ENCODE assay signal across 24 mouse cellular contexts in the genomic region with DNA sequence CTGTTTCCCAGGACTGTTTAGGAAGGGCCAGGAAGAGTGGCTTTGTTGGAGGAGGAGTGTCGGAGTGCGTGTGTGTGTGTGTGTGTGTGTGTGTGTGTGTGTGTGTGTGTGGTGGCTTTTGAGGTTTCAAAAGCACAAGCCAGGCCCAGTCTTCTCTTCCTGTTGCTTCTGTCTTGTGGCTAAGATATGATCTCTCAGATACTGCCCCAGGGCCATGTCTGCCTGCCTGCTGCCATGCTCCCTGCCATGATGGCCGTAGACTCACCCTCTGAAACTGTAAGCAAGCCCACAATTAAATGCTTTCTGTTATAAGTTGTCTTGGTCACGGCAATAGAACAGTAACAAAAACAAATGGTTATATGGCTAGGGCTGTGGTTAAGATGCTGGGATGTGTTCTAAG. TPM values are rescaled to one million over a fixed set of nuclear protein-coding genes. Genes with fewer than 3 reads are reported as not detected.
DNase-seq lines count a peak whose midpoint lies in the region; ATAC-seq and TF ChIP-seq lines count a peak whose summit lies in the region.
"Had no signal": no experiment of that assay in that cellular context is flagged by ENCODE, and none has a peak within 500 bp of the region (broad histone marks: within the 10 kb centered on the region; RNA-seq: fewer than 3 reads in every experiment).

No protein-coding gene starts in this region.

- H3K4me3 ChIP-seq in MEL (ENCODE audit: control insufficient read depth in 1 of 2, insufficient read depth in 1 of 2, low read depth in 2 of 2, low read length in 2 of 2) = no peak overlapping the region
- no peak overlapping the region for H3K4me3 ChIP-seq in midbrain, embryonic 15.5 days
- no peak overlapping the region for H3K4me3 ChIP-seq in forebrain, embryonic 11.5 days (ENCODE audit: low read depth, low read length)
- H3K4me3 ChIP-seq: embryonic facial prominence, embryonic 10.5 days; embryonic facial prominence, embryonic 12.5 days; forebrain, embryonic 12.5 days had no signal

- WGBS in midbrain, embryonic 15.5 days = 91% methylated on average over 4 of the region's 4 CpGs
- 83% methylated on average over 4 of the region's 4 CpGs for WGBS in forebrain, embryonic 11.5 days

- no peak for ATAC-seq in midbrain, embryonic 15.5 days (replicated peaks)
- no peak for ATAC-seq in forebrain, embryonic 11.5 days (replicated peaks; ENCODE audit: low FRiP score)
- no peak for ATAC-seq in granulocyte monocyte progenitor cell, adult 5-6 weeks (replicated peaks; ENCODE audit: poor library complexity, severe bottlenecking)
- ATAC-seq: activated CD4-positive, CD25-positive, alpha-beta regulatory T cell, adult 4 months; CD4-positive, CD25-positive, alpha-beta regulatory T cell, adult 4 months; forebrain, embryonic 14.5 days; forebrain, embryonic 16.5 days had no signal

- peaks cover 0 to 3% of the 10 kb centered on the region in 2 experiments; a peak in 1 of 4 replicates for H3K4me1 ChIP-seq in MEL (ENCODE audit: control insufficient read depth in 1 of 2, insufficient read depth in 2 of 2, low read length in 2 of 2)
- no peaks in the 10 kb centered on the region for H3K4me1 ChIP-seq in midbrain, embryonic 15.5 days
- H3K4me1 ChIP-seq in forebrain, embryonic 11.5 days (replicated peaks; ENCODE audit: control insufficient read depth, insufficient read depth, low read length) = no peaks in the 10 kb centered on the region
- H3K4me1 ChIP-seq: embryonic facial prominence, embryonic 10.5 days; embryonic facial prominence, embryonic 12.5 days; forebrain, embryonic 12.5 days had no signal

- no peak for TF ChIP-seq EP300 in MEL (IDR thresholded peaks at IDR 0.05; ENCODE audit: low read depth in 1 of 2, low read length in 2 of 2)

- no peak overlapping the region for H3K9ac ChIP-seq in MEL (ENCODE audit: control insufficient read depth, low read depth, low read length, poor library complexity, severe bottlenecking)
- no peak overlapping the region for H3K9ac ChIP-seq in midbrain, embryonic 15.5 days
- H3K9ac ChIP-seq in forebrain, embryonic 11.5 days (ENCODE audit: low read length) = no peak overlapping the region
- H3K9ac ChIP-seq: embryonic facial prominence, embryonic 12.5 days; forebrain, embryonic 12.5 days had no signal

- peak; percentile 83 for DNase-seq in 416B (ENCODE audit: low read depth)
- peak; percentile 25 for DNase-seq in MEL (ENCODE audit: low read depth, low spot score)
- peak; percentile 28 for DNase-seq in induced T-regulatory cell, adult 2 months (ENCODE audit: low read depth)
- no peak for DNase-seq in forebrain, embryonic 11.5 days (ENCODE audit: low spot score)
- DNase-seq: adrenal gland, adult 8-10 months; adrenal gland, postnatal 14 days; adrenal gland, postnatal 36 days; B cell, adult 2 months; cerebellum, adult 11-12 months; cerebellum, adult 2 months; cerebellum, adult 9-10 months; cerebellum, postnatal 10 days; cerebellum, postnatal 25 days had no signal

- no peaks in the 10 kb centered on the region for H3K9me3 ChIP-seq in MEL (replicated peaks; ENCODE audit: insufficient read depth, low read length)
- no peaks in the 10 kb centered on the region for H3K9me3 ChIP-seq in midbrain, embryonic 15.5 days
- H3K9me3 ChIP-seq in forebrain, embryonic 11.5 days (ENCODE audit: control insufficient read depth, low read length) = no peaks in the 10 kb centered on the region
- H3K9me3 ChIP-seq: embryonic facial prominence, embryonic 10.5 days; embryonic facial prominence, embryonic 12.5 days; forebrain, embryonic 12.5 days; G1E had no signal

- TF ChIP-seq POLR2A in MEL (IDR thresholded peaks at IDR 0.05; ENCODE audit: control insufficient read depth in 1 of 2, insufficient read depth in 1 of 2, low read depth in 1 of 2, low read length in 2 of 2, poor library complexity in 1 of 2) = no peak

- no peaks in the 10 kb centered on the region for H3K79me2 ChIP-seq in MEL (ENCODE audit: control insufficient read depth, insufficient read depth, low read length, poor library complexity)

- no peak for TF ChIP-seq CTCF in MEL (IDR thresholded peaks at IDR 0.05 in 2 of 3, conservative IDR thresholded peaks at IDR 0.05 in 1 of 3; ENCODE audit: control insufficient read depth in 1 of 3, insufficient read depth in 1 of 3, low read depth in 2 of 3, low read length in 3 of 3, poor library complexity in 1 of 3, severe bottlenecking in 1 of 3)

- no peak for TF ChIP-seq RAD21 in MEL (IDR thresholded peaks at IDR 0.05; ENCODE audit: low read depth, low read length)

- peak overlapping the region; percentile 54 for H3K27ac ChIP-seq in MEL (ENCODE audit: control insufficient read depth, low read depth, low read length)
- no peak overlapping the region for H3K27ac ChIP-seq in midbrain, embryonic 15.5 days
- H3K27ac ChIP-seq in forebrain, embryonic 11.5 days (ENCODE audit: low read depth, low read length) = no peak overlapping the region
- H3K27ac ChIP-seq: embryonic facial prominence, embryonic 10.5 days; embryonic facial prominence, embryonic 12.5 days; forebrain, embryonic 12.5 days had no signal

- no peak overlapping the region for H3K4me2 ChIP-seq in midbrain, embryonic 15.5 days
- no peak overlapping the region for H3K4me2 ChIP-seq in forebrain, embryonic 11.5 days (ENCODE audit: low read depth, low read length, severe bottlenecking)
- H3K4me2 ChIP-seq: embryonic facial prominence, embryonic 12.5 days; forebrain, embryonic 12.5 days had no signal

- peaks cover 0 to 2% of the 10 kb centered on the region in 2 experiments; a peak in 1 of 4 replicates for H3K36me3 ChIP-seq in MEL (ENCODE audit: control insufficient read depth in 1 of 2, insufficient read depth in 2 of 2, low read length in 2 of 2)
- no peaks in the 10 kb centered on the region for H3K36me3 ChIP-seq in midbrain, embryonic 15.5 days (replicated peaks)
- H3K36me3 ChIP-seq in forebrain, embryonic 11.5 days (ENCODE audit: control insufficient read depth, insufficient read depth, low read length) = no peaks in the 10 kb centered on the region
- H3K36me3 ChIP-seq: embryonic facial prominence, embryonic 10.5 days; embryonic facial prominence, embryonic 12.5 days; forebrain, embryonic 12.5 days; G1E had no signal

- no peaks in the 10 kb centered on the region for H3K27me3 ChIP-seq in MEL (ENCODE audit: control insufficient read depth in 1 of 2, insufficient read depth in 2 of 2, low read length in 2 of 2)
- no peaks in the 10 kb centered on the region for H3K27me3 ChIP-seq in midbrain, embryonic 15.5 days (replicated peaks)
- H3K27me3 ChIP-seq in forebrain, embryonic 11.5 days (ENCODE audit: control insufficient read depth, insufficient read depth, low read length) = no peaks in the 10 kb centered on the region
- H3K27me3 ChIP-seq: CH12.LX; embryonic facial prominence, embryonic 12.5 days; forebrain, embryonic 12.5 days had no signal

TF ChIP-seq in MEL, 35 proteins besides CTCF, POLR2A, EP300 and RAD21:
- 0 out of 2 replicates have a peak, but pooled peaks have one; percentile 7 for TF ChIP-seq TCF12 (IDR thresholded peaks at IDR 0.05; ENCODE audit: low read depth, low read length)
- TF ChIP-seq USF1 (IDR thresholded peaks at IDR 0.05; ENCODE audit: low read depth, low read length) = no peak
- TF ChIP-seq RCOR1 (IDR thresholded peaks at IDR 0.05; ENCODE audit: low read depth, low read length) = no peak
- no peak for TF ChIP-seq NRF1 (IDR thresholded peaks at IDR 0.05; ENCODE audit: insufficient read depth, low read depth, low read length, poor library complexity, severe bottlenecking)

RNA-seq across cellular contexts. Expression of a gene that starts 14.2 kb away (rescaled TPM):
- 0.65 and 0.69 TPM in 2 replicates for total RNA-seq in MEL (2012; rRNA removed)
- under 1 TPM in 1 of 2 experiments, not detected in 1; 0.65 TPM for polyA plus RNA-seq in MEL (2012; ENCODE audit: insufficient read depth in 1 of 2, insufficient read length in 2 of 2, low read depth in 1 of 2, low replicate concordance in 2 of 2, missing spikeins in 1 of 2)
- 0.31 and 0.46 TPM in 2 replicates for polyA plus RNA-seq in midbrain, embryonic 15.5 days (2015; fragmentation: Nextera tagmentation; extraction: Ambion mirVana)
- polyA plus RNA-seq in forebrain, embryonic 11.5 days (2014; fragmentation: Nextera tagmentation; extraction: Ambion mirVana) = 0.13 TPM in 1 of 2 replicates, not detected in the other
- total RNA-seq in granulocyte monocyte progenitor cell, adult 5-6 weeks (2014; fragmentation: Nextera tagmentation) = 18.2 and 19.4 TPM in 2 replicates
- total RNA-seq in granulocyte monocyte progenitor cell, adult 5-6 weeks (2017) = 14.8 and 16.9 TPM in 2 replicates
- polyA plus RNA-seq: G1E had no signal
